ENCODE assay signal across 26 mouse cellular contexts in genomic region chr13:46326351-46326985, GRCm38 (mm10). TPM values are rescaled to one million over a fixed set of nuclear protein-coding genes. Genes with fewer than 3 reads are reported as not detected.
DNase-seq lines count a peak whose midpoint lies in the region; ATAC-seq and TF ChIP-seq lines count a peak whose summit lies in the region.
"Had no signal": no experiment of that assay in that cellular context is flagged by ENCODE, and none has a peak within 500 bp of the region (broad histone marks: within the 10 kb centered on the region; RNA-seq: fewer than 3 reads in every experiment).

No protein-coding gene starts in this region.

- no peak overlapping the region for H3K27ac ChIP-seq in left cerebral cortex, adult 2 months
- H3K27ac ChIP-seq: embryonic facial prominence, embryonic 13.5 days; embryonic facial prominence, embryonic 15.5 days; forebrain, embryonic 10.5 days; forebrain, embryonic 13.5 days; forebrain, embryonic 15.5 days had no signal

- intact Hi-C loops in left cerebral cortex, postnatal 4 days (cut with DNase I), result no loop called here
- intact Hi-C loops in left cerebral cortex, adult 2 months (cut with DNase I), result no loop called here

- TF ChIP-seq CTCF in left cerebral cortex, adult 2 months (IDR thresholded peaks at IDR 0.05), result no peak

- ATAC-seq in megakaryocyte, adult 5-6 weeks (ENCODE audit: poor library complexity, severe bottlenecking), result no peak
- ATAC-seq: CD4-positive, CD25-positive, alpha-beta regulatory T cell, adult 4 months; forebrain, embryonic 13.5 days; forebrain, embryonic 15.5 days; forebrain, postnatal 0 days had no signal

- peak; percentile 17 to 36 for DNase-seq in adrenal gland, adult (ENCODE audit: inconsistent age in 2 of 2, low spot score in 1 of 2)
- no peak for DNase-seq in adrenal gland, postnatal 25 days
- peak; percentile 52 to 60 for DNase-seq in cerebellum, postnatal 14 days
- no peak for DNase-seq in cerebellum, adult 11 months
- DNase-seq in left cerebral cortex, postnatal 4 days, result peak; percentile 29
- no peak for DNase-seq in left cerebral cortex, adult 2 months (ENCODE audit: extremely low spot score in 1 of 2, low spot score in 2 of 2)
- DNase-seq: adrenal gland, adult 8-10 months; adrenal gland, postnatal 14 days; B cell, adult 2 months; cerebellum, adult 11-12 months; cerebellum, adult 2 months; cerebellum, adult 9-11 months; cerebellum, postnatal 36 days; embryo, embryonic 11 days; forebrain, postnatal 0 days had no signal

- H3K4me3 ChIP-seq in left cerebral cortex, adult 2 months, result no peak overlapping the region
- H3K4me3 ChIP-seq: embryonic facial prominence, embryonic 13.5 days; embryonic facial prominence, embryonic 15.5 days; erythroblast, embryonic 14.5 days; forebrain, embryonic 10.5 days; forebrain, embryonic 13.5 days; forebrain, embryonic 15.5 days had no signal

RNA-seq across cellular contexts. Expression of gene Stmnd1, which starts 52.9 kb away (rescaled TPM):
- total RNA-seq in adrenal gland, postnatal 25 days (2021), result not detected in 2 replicates
- under 1 TPM in 1 of 2 experiments, not detected in 1; 0.26 TPM for total RNA-seq in left cerebral cortex, postnatal 4 days (2021)
- not detected for total RNA-seq in left cerebral cortex, adult 2 months (2021)
- total RNA-seq in megakaryocyte, adult 5-6 weeks (2015), result not detected in 2 replicates
- not detected in 2 replicates for total RNA-seq in megakaryocyte, adult 5-6 weeks (2017)
- total RNA-seq: adrenal gland, postnatal 14 days; CH12.LX; common myeloid progenitor, adult 5-6 weeks; forebrain, postnatal 0 days; G1E had no signal

Comparison
In these comparisons a context has a peak if more than half of its experiments do, and no peak if none do; other contexts are left out.
1. DNase-seq: peak in adrenal gland, adult (2 of 2), cerebellum, postnatal 14 days (2 of 2) and left cerebral cortex, postnatal 4 days (single experiment); none in adrenal gland, postnatal 25 days (single experiment), cerebellum, adult 11 months (single experiment) and left cerebral cortex, adult 2 months (0 of 2).